Mouse (Mus musculus) megakaryocyte, embryonic 14.5 days (primary cell): ENCODE data around the gene Dusp22.

Experiments
- FLI1 ChIP-seq: IDR thresholded peaks from 2 replicates; pipeline ENCODE4 v1.6.1; 2012; ENCODE audit warnings: low read length, inconsistent platforms, mixed read lengths
- GATA1 ChIP-seq: IDR thresholded peaks from 3 replicates; pipeline ENCODE4 v1.6.1; 2012; ENCODE audit warnings: mixed read lengths, low read length, inconsistent platforms, borderline replicate concordance

DNA sequence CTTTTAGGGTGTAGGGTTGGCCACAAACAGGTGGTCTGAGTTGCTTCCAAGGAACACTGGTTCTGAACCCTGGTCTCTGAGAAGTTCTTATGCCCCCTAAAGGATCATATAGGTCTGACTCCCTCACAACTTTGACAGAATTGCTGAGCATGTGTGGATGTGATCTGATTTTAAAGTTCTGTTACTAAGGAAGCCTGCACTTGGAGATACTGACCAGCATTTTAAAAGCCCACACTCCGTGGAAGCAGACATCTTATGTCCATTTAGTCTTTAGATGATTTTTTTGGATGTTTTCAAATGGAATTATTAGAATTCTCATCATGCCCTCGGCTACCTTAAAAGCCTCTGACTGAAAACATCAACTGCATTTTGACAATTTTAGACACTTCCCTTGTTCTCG is 95.8 kb downstream of the Dusp22 start:
- TF ChIP-seq GATA1 (no peak), FLI1 (no peak)
